Mouse (Mus musculus): ENCODE measurements at regions not wholly inside any gene's neighbourhood (a gene's known extent, or its start where the extent isn't known, plus 50 kb on each side); places are given as distances from the start of the nearest gene placed in this dataset.

- DNase-seq: peak; percentile 12
Measured at GRCm38 (mm10) chr8:39695331-39695730, 979.5 kb upstream of the Adam24 start.

- no peak for DNase-seq
Measured at GRCm38 (mm10) chr8:39705843-39706242, 969.0 kb upstream of the Adam24 start.

- DNase-seq: no peak
Measured at GRCm38 (mm10) chr8:39742377-39742776, 932.5 kb upstream of the Adam24 start.

GRCm38 (mm10) chr8:39746225-39746624, 928.7 kb upstream of the Adam24 start:
- DNase-seq: peak; percentile 21

GRCm38 (mm10) chr8:39759905-39760304, 915.0 kb upstream of the Adam24 start:
- no peak for DNase-seq

- DNase-seq: no peak
Measured at GRCm38 (mm10) chr8:39779449-39779848, 895.4 kb upstream of the Adam24 start.

- no peak for DNase-seq
Measured at GRCm38 (mm10) chr8:39780169-39780568, 894.7 kb upstream of the Adam24 start.

- DNase-seq: no peak
Measured at GRCm38 (mm10) chr8:39781424-39782161, 893.3 kb upstream of the Adam24 start.

GRCm38 (mm10) chr8:39782162-39782530, 892.7 kb upstream of the Adam24 start:
- DNase-seq: no peak
